Mouse (Mus musculus) embryo, embryonic 11 days (tissue): Measurements from ENCODE around the gene Ufl1.
A peak's percentile ranks its signal among the peaks of the same experiment; 100 is the strongest.
"Not testable (repeated sequence)": the region's sequence is repeated elsewhere in the genome, so short reads cannot be mapped to it uniquely, and the experiment has no call there.

Source experiments
- DNase-seq: peaks from one replicate; pipeline ENCODE4 v3.0.0-alpha.2; 2015

Ufl1 gene

GRCm38 (mm10) chr4:25281671-25282038 lies at the start of gene Ufl1:
Gene Ufl1 (minus strand): TSS chr4:25281821.
- peak; percentile 97 for DNase-seq

GRCm38 (mm10) chr4:25325684-25326220 lies 44.1 kb upstream of the Ufl1 start:
- no peak for DNase-seq

- no peak for DNase-seq
Observed at GRCm38 (mm10) chr4:25322631-25323178, 41.1 kb upstream of the Ufl1 start.

- DNase-seq = no peak
Observed at GRCm38 (mm10) chr4:25313767-25314166, 32.1 kb upstream of the Ufl1 start.

GRCm38 (mm10) chr4:25285002-25285401 lies 3.4 kb upstream of the Ufl1 start:
- DNase-seq = not testable (repeated sequence)

GRCm38 (mm10) chr4:25280938-25281670 lies 517 bp downstream of the Ufl1 start:
- DNase-seq = peak; percentile 77

- no peak for DNase-seq
Observed at GRCm38 (mm10) chr4:25272861-25273627, 8.6 kb downstream of the Ufl1 start.

GRCm38 (mm10) chr4:25271926-25272325 lies 9.7 kb downstream of the Ufl1 start:
- no peak for DNase-seq

- DNase-seq = no peak
Observed at GRCm38 (mm10) chr4:25267144-25267543, 14.5 kb downstream of the Ufl1 start.

- DNase-seq = no peak
Observed at GRCm38 (mm10) chr4:25257822-25258398, 23.7 kb downstream of the Ufl1 start.

GRCm38 (mm10) chr4:25242776-25243175 lies 38.8 kb downstream of the Ufl1 start, which contains the start of gene Fhl5:
Gene Fhl5 (minus strand): TSS chr4:25242876.
- DNase-seq = no peak

GRCm38 (mm10) chr4:25235663-25236062 lies 46.0 kb downstream of the Ufl1 start:
- DNase-seq = not testable (repeated sequence)

GRCm38 (mm10) chr4:25233767-25234166 lies 47.9 kb downstream of the Ufl1 start:
- DNase-seq = not testable (repeated sequence)

- DNase-seq = no peak
Observed at GRCm38 (mm10) chr4:25232546-25232945, 49.1 kb downstream of the Ufl1 start.

- no peak for DNase-seq
Observed at GRCm38 (mm10) chr4:25227527-25227926, 54.1 kb downstream of the Ufl1 start.

GRCm38 (mm10) chr4:25221927-25222326 lies 59.7 kb downstream of the Ufl1 start:
- DNase-seq = no peak

GRCm38 (mm10) chr4:25213451-25213850 lies 68.2 kb downstream of the Ufl1 start:
- no peak for DNase-seq

GRCm38 (mm10) chr4:25206166-25206565 lies 75.5 kb downstream of the Ufl1 start:
- no peak for DNase-seq
